Mouse (Mus musculus): ENCODE results near the gene Prss50. TPM values are rescaled to one million over a fixed set of nuclear protein-coding genes. Genes with fewer than 3 reads are reported as not detected.
A peak's percentile ranks its signal among the peaks of the same experiment; 100 is the strongest.

The Prss50 gene
- polyA plus RNA-seq, 1 experiment from 2014 or later = not detected

DNA sequence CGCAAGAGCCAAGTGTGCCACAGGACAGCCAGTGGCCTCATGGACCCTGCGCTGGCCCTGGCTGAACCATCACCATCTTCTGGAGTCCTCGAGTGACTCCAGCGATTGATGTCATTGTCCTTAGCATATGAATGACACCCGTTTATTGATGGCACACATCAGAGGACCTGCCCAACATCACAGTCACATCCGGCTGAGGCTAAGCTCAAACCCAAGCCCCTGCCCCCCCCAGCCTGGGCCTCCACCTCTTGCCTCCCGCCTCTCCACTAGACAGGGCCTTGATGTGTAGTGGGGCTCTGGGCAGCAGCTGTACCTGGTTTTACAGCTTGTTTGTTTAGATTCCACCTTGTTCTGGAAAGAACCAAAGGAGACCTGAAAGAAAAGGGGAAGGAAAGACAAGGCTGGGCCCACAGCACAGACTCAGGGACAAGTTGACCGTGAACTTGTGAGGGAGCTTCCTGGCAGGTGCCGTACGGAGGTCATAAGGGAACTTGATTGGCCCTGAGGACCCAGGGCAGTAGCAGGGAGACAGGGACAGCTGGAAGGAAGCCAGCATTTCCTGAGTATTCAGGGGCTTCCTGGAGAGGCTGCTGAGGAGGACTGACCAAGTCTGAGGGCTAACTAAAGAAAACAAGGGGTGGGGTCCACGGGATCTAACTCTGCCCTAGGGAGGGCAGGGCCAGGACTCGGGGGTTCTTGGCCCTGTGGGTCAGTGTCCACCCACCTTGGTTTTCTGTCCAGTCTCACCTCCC lies 33.5 kb downstream of the Prss50 start:
- no peaks in the 10 kb centered on the region for H3K4me1 ChIP-seq (ENCODE audit: control insufficient read depth, insufficient read depth, low read length)
- H3K4me3 ChIP-seq (ENCODE audit: low read depth, low read length) = no peak overlapping the region
- H3K27ac ChIP-seq (ENCODE audit: low read length) = no peak overlapping the region
- H3K9me3 ChIP-seq (ENCODE audit: control insufficient read depth, low read depth, low read length) = no peaks in the 10 kb centered on the region
- no peaks in the 10 kb centered on the region for H3K36me3 ChIP-seq (ENCODE audit: control insufficient read depth, insufficient read depth, low read length)
- H3K4me2 ChIP-seq (replicated peaks; ENCODE audit: low read depth, low read length) = no peak overlapping the region
- H3K27me3 ChIP-seq (ENCODE audit: control insufficient read depth, insufficient read depth, low read length) = no peaks in the 10 kb centered on the region
- WGBS = 74% methylated on average over 12 of the region's 12 CpGs
- no peak for ATAC-seq (ENCODE audit: insufficient number of reproducible peaks, insufficient read depth, low FRiP score, low read depth)
- H3K9ac ChIP-seq (replicated peaks; ENCODE audit: low read depth, low read length) = no peak overlapping the region

DNA sequence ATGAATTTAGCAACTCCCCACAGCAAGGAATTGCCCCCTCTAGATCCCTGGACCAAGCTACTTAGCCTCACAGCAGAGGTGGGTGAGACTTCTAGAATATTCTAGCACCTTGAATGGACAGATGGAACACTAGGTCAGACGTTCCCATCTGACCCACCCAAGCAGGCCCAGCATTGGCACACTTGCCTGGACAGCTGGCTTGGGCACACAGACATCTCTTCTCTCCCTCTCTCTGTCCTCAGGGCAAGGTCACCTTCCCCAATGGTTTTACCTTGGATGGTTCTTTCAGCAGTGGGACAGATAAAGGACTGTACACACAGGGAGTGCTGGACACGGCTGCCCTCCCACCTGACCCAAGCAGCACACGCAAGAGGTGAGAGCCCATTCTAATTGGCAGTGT lies 34.8 kb downstream of the Prss50 start:
- no peak overlapping the region for H3K4me3 ChIP-seq (ENCODE audit: low read depth, low read length)
- H3K27ac ChIP-seq (ENCODE audit: low read length) = no peak overlapping the region
- 81% methylated on average over 3 of the region's 3 CpGs for WGBS
- H3K4me1 ChIP-seq (ENCODE audit: control insufficient read depth, insufficient read depth, low read length) = no peaks in the 10 kb centered on the region
- no peak overlapping the region for H3K4me2 ChIP-seq (replicated peaks; ENCODE audit: low read depth, low read length)
- H3K9me3 ChIP-seq (ENCODE audit: control insufficient read depth, low read depth, low read length) = no peaks in the 10 kb centered on the region
- no peak for ATAC-seq (ENCODE audit: insufficient number of reproducible peaks, insufficient read depth, low FRiP score, low read depth)
- H3K36me3 ChIP-seq (ENCODE audit: control insufficient read depth, insufficient read depth, low read length) = no peaks in the 10 kb centered on the region
- no peaks in the 10 kb centered on the region for H3K27me3 ChIP-seq (ENCODE audit: control insufficient read depth, insufficient read depth, low read length)
- H3K9ac ChIP-seq (replicated peaks; ENCODE audit: low read depth, low read length) = no peak overlapping the region

DNA sequence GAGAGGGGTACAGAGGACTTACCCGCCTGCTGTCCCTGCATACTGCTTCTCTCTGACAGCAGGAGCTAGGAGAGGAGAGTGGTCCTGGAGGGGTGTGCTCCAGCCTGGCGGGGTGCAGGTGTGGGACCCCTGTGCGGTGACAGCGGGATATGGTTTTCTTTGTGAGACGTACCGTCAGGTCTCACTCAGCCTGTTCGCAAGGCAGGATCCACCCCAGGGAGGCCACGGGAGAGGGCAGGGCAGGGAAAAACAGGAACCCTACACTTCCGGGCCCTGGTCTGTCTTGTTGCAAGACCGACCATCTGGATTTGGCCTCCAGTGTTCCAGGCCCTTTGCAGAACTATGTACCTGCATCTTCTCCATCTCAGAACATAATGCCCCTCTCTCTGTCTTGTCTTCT lies 35.7 kb downstream of the Prss50 start:
- Histone ChIP-seq H3K36me3 (ENCODE audit: control insufficient read depth, insufficient read depth, low read length) (no peaks in the 10 kb centered on the region), H3K4me2 (replicated peaks; ENCODE audit: low read depth, low read length) (no peak overlapping the region), H3K9ac (replicated peaks; ENCODE audit: low read depth, low read length) (no peak overlapping the region), H3K27ac (ENCODE audit: low read length) (no peak overlapping the region), H3K4me3 (ENCODE audit: low read depth, low read length) (no peak overlapping the region), H3K4me1 (ENCODE audit: control insufficient read depth, insufficient read depth, low read length) (no peaks in the 10 kb centered on the region), H3K9me3 (ENCODE audit: control insufficient read depth, low read depth, low read length) (no peaks in the 10 kb centered on the region), H3K27me3 (ENCODE audit: control insufficient read depth, insufficient read depth, low read length) (no peaks in the 10 kb centered on the region)
- ATAC-seq (ENCODE audit: insufficient number of reproducible peaks, insufficient read depth, low FRiP score, low read depth) = no peak
- WGBS = 73% methylated on average over 10 of the region's 10 CpGs

DNA sequence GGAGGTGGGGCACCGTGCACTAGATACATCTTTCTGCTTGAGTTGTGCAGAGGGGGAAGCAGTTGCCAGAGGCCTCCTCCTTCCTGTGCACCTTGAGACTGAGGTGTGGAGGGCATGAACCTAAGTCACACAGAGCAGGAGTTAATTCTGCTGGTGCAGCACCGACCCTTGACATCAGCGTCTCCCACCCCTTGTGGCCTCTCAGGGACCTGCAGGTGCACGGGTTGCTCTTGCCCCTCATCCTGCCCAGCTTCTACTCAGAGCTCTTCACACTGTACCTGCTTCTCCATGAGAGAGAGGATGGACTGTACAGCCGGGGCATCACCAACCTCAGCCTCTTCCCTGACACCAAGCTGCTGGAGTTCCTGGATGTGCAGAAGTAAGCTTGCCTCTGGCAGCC lies 37.7 kb downstream of the Prss50 start:
- H3K4me3 ChIP-seq (ENCODE audit: low read depth, low read length) = no peak overlapping the region
- no peak overlapping the region for H3K27ac ChIP-seq (ENCODE audit: low read length)
- no peak for ATAC-seq (ENCODE audit: insufficient number of reproducible peaks, insufficient read depth, low FRiP score, low read depth)
- H3K27me3 ChIP-seq (ENCODE audit: control insufficient read depth, insufficient read depth, low read length) = no peaks in the 10 kb centered on the region
- H3K9me3 ChIP-seq (ENCODE audit: control insufficient read depth, low read depth, low read length) = no peaks in the 10 kb centered on the region
- WGBS = 48% methylated on average over 5 of the region's 5 CpGs
- H3K4me2 ChIP-seq (replicated peaks; ENCODE audit: low read depth, low read length) = no peak overlapping the region
- no peak overlapping the region for H3K9ac ChIP-seq (replicated peaks; ENCODE audit: low read depth, low read length)
- no peaks in the 10 kb centered on the region for H3K36me3 ChIP-seq (ENCODE audit: control insufficient read depth, insufficient read depth, low read length)
- H3K4me1 ChIP-seq (ENCODE audit: control insufficient read depth, insufficient read depth, low read length) = no peaks in the 10 kb centered on the region

DNA sequence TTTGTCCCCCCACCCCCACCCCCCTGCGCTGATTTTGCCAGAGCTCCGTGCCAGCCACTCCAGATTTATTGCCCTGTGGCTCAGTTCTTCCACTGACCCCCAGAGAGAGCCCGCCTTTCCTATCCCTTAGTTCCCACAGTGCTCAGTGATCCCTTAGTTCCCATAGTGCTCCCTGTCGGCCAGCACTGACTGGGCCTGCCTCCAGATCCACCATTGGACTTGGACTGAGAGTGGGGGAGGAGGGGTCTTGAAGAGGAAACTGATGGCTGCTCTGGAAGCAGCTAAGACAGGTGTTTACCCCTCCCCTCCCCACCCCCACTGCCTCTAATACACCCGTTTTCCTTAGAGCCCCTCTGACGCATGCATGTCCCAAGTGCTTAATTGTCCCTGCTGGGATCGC lies 38.2 kb downstream of the Prss50 start:
- Histone ChIP-seq H3K9me3 (ENCODE audit: control insufficient read depth, low read depth, low read length) (no peaks in the 10 kb centered on the region), H3K27ac (ENCODE audit: low read length) (no peak overlapping the region), H3K4me3 (ENCODE audit: low read depth, low read length) (no peak overlapping the region), H3K4me1 (ENCODE audit: control insufficient read depth, insufficient read depth, low read length) (no peaks in the 10 kb centered on the region), H3K4me2 (replicated peaks; ENCODE audit: low read depth, low read length) (no peak overlapping the region), H3K36me3 (ENCODE audit: control insufficient read depth, insufficient read depth, low read length) (no peaks in the 10 kb centered on the region), H3K9ac (replicated peaks; ENCODE audit: low read depth, low read length) (no peak overlapping the region), H3K27me3 (ENCODE audit: control insufficient read depth, insufficient read depth, low read length) (no peaks in the 10 kb centered on the region)
- no peak for ATAC-seq (ENCODE audit: insufficient number of reproducible peaks, insufficient read depth, low FRiP score, low read depth)
- 17% methylated on average over 7 of the region's 7 CpGs for WGBS

DNA sequence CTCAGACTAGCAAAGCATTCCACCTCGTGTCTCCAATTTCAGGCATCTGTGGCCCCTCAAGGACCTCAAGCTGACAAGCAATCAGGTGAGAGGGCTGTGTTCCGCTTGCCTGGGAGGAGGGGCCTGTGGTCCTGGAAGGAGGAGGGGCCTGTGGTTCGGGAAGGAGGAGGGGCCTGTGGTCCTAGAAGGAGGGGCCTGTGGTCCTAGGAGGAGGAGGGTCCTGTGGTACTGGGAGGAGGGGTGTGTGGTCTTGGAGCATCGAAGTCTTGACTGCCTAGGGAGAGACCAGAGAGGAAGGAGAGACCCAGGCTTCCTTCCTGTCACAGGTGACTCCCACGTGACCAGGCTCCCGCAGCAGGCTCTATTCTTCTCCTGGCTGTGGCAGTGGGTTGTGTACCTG lies 38.8 kb downstream of the Prss50 start:
- Histone ChIP-seq H3K9me3 (ENCODE audit: control insufficient read depth, low read depth, low read length) (no peaks in the 10 kb centered on the region), H3K27me3 (ENCODE audit: control insufficient read depth, insufficient read depth, low read length) (no peaks in the 10 kb centered on the region), H3K4me1 (ENCODE audit: control insufficient read depth, insufficient read depth, low read length) (no peaks in the 10 kb centered on the region), H3K4me2 (replicated peaks; ENCODE audit: low read depth, low read length) (no peak overlapping the region), H3K36me3 (ENCODE audit: control insufficient read depth, insufficient read depth, low read length) (no peaks in the 10 kb centered on the region), H3K4me3 (ENCODE audit: low read depth, low read length) (no peak overlapping the region), H3K9ac (replicated peaks; ENCODE audit: low read depth, low read length) (no peak overlapping the region), H3K27ac (ENCODE audit: low read length) (no peak overlapping the region)
- WGBS = 6% methylated on average over 6 of the region's 6 CpGs
- peak; percentile 18; the same call in 1 of the 2 replicates for ATAC-seq (ENCODE audit: insufficient number of reproducible peaks, insufficient read depth, low FRiP score, low read depth)

DNA sequence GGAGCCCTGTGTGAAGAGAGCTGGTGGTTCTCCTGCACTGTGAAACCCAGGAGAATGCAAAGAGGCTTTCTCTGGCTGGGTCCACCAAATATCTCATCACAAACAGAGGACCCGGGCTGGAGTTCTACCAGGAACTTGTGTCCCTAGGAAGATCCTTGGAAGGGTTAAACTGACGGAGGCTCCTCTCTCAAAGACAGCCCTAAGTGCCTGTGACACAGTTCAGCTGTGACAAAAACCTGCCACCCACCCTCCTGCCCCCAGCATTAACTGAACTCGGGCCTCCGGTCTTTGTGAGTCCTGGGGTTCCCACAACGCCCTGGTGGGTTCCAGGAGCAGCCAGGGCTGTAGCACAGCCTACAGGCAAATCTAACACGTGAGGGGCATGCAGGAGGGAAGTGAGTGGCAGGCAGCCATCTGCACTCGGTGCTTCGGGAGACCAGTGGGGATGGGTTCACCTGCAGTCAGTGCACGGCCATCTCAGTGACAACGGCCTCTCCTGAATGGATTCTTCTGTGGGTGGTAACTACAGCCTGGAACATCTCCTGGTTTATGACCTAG lies 41.8 kb downstream of the Prss50 start:
- 42% methylated on average over 10 of the region's 10 CpGs for WGBS
- no peaks in the 10 kb centered on the region for H3K9me3 ChIP-seq (ENCODE audit: control insufficient read depth, low read depth, low read length)
- H3K4me1 ChIP-seq (ENCODE audit: control insufficient read depth, insufficient read depth, low read length) = no peaks in the 10 kb centered on the region
- H3K4me3 ChIP-seq (ENCODE audit: low read depth, low read length) = no peak overlapping the region
- no peak overlapping the region for H3K27ac ChIP-seq (ENCODE audit: low read length)
- no peak overlapping the region for H3K4me2 ChIP-seq (replicated peaks; ENCODE audit: low read depth, low read length)
- H3K9ac ChIP-seq (replicated peaks; ENCODE audit: low read depth, low read length) = no peak overlapping the region
- no peak for ATAC-seq (ENCODE audit: insufficient number of reproducible peaks, insufficient read depth, low FRiP score, low read depth)
- no peaks in the 10 kb centered on the region for H3K27me3 ChIP-seq (ENCODE audit: control insufficient read depth, insufficient read depth, low read length)
- no peaks in the 10 kb centered on the region for H3K36me3 ChIP-seq (ENCODE audit: control insufficient read depth, insufficient read depth, low read length)

DNA sequence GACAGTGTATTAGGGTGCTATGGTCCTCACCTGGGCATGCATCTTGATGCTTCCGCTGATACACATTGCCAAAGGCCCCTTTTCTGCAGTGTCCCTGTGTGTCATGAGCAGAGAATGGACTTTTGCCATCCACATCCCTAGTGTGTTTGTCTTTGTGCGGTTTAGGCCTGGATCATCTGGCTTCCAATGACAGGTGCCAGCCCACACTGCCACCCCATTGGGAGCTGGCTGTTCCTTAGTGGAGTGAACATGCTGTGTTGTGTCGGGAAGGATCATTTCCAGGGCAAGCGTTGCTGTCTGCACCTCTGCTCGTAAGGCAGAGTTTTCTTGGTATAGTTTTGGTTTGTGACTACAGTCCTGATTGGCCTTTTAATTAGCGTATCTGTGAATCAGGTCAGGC lies 43.4 kb downstream of the Prss50 start:
- no peaks in the 10 kb centered on the region for H3K36me3 ChIP-seq (ENCODE audit: control insufficient read depth, insufficient read depth, low read length)
- H3K9me3 ChIP-seq (ENCODE audit: control insufficient read depth, low read depth, low read length) = no peaks in the 10 kb centered on the region
- no peak for ATAC-seq (ENCODE audit: insufficient number of reproducible peaks, insufficient read depth, low FRiP score, low read depth)
- no peak overlapping the region for H3K9ac ChIP-seq (replicated peaks; ENCODE audit: low read depth, low read length)
- no peak overlapping the region for H3K27ac ChIP-seq (ENCODE audit: low read length)
- no peaks in the 10 kb centered on the region for H3K27me3 ChIP-seq (ENCODE audit: control insufficient read depth, insufficient read depth, low read length)
- no peaks in the 10 kb centered on the region for H3K4me1 ChIP-seq (ENCODE audit: control insufficient read depth, insufficient read depth, low read length)
- 90% methylated on average over 6 of the region's 6 CpGs for WGBS
- no peak overlapping the region for H3K4me2 ChIP-seq (replicated peaks; ENCODE audit: low read depth, low read length)
- no peak overlapping the region for H3K4me3 ChIP-seq (ENCODE audit: low read depth, low read length)

DNA sequence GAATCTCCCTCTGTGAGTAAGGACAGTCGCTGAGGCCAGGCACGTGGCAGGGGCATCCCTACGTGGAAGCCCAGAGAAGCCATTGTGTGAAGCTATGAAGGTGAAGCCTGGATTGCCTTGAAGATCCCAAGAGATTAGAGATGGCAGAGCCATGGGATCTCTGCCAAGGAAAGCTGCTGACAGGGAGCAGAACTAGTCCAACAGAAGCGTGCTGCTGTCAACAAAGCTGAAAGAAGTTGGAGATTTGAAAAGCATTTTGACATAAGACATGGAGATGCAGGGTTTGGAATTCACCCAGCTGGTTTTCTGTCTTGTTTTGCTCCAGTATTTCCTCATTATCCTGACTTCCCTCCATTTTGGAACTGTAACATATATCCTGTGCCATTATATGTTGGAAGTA lies 44.5 kb downstream of the Prss50 start:
- H3K4me3 ChIP-seq (ENCODE audit: low read depth, low read length) = no peak overlapping the region
- no peak overlapping the region for H3K4me2 ChIP-seq (replicated peaks; ENCODE audit: low read depth, low read length)
- H3K9ac ChIP-seq (replicated peaks; ENCODE audit: low read depth, low read length) = no peak overlapping the region
- ATAC-seq (ENCODE audit: insufficient number of reproducible peaks, insufficient read depth, low FRiP score, low read depth) = no peak
- WGBS = 81% methylated on average over 4 of the region's 4 CpGs
- no peak overlapping the region for H3K27ac ChIP-seq (ENCODE audit: low read length)
- no peaks in the 10 kb centered on the region for H3K4me1 ChIP-seq (ENCODE audit: control insufficient read depth, insufficient read depth, low read length)
- no peaks in the 10 kb centered on the region for H3K9me3 ChIP-seq (ENCODE audit: control insufficient read depth, low read depth, low read length)
- H3K27me3 ChIP-seq (ENCODE audit: control insufficient read depth, insufficient read depth, low read length) = no peaks in the 10 kb centered on the region
- no peaks in the 10 kb centered on the region for H3K36me3 ChIP-seq (ENCODE audit: control insufficient read depth, insufficient read depth, low read length)

Measured in stomach, embryonic 14.5 days (tissue).